Mouse (Mus musculus): ENCODE results near the gene Pot1b.

- TF ChIP-seq CTCF (IDR thresholded peaks at IDR 0.05; ENCODE audit: low read depth) (no peak), EP300 (IDR thresholded peaks at IDR 0.05; ENCODE audit: low read depth) (no peak)
These were observed 13.8 kb upstream of the Pot1b start for GRCm38 (mm10) chr17:55726193-55726592.
